Mouse (Mus musculus): ENCODE results near the gene Vmn1r72. TPM values are rescaled to one million over a fixed set of nuclear protein-coding genes. Genes with fewer than 3 reads are reported as not detected.
"Not testable (repeated sequence)": the region's sequence is repeated elsewhere in the genome, so short reads cannot be mapped to it uniquely, and the experiment has no call there.

Gene Vmn1r72
- polyA plus RNA-seq (2016; fragmentation: Nextera tagmentation; extraction: Ambion mirVana), result not detected in 2 replicates

- not testable (repeated sequence) for H3K27ac ChIP-seq (replicated peaks); DNase-seq (ENCODE audit: low spot score); H3K36me3 ChIP-seq; H3K27me3 ChIP-seq (ENCODE audit: low read depth, poor library complexity, severe bottlenecking); H3K4me1 ChIP-seq; H3K4me3 ChIP-seq
- H3K9me3 ChIP-seq (replicated peaks), result peaks cover 38% of the 10 kb centered on the region
Observed at GRCm38 (mm10) chr7:11680047-11680446, at the start of gene Vmn1r72. Gene Vmn1r72, minus strand, starts transcription at chr7:11680147.

- DNase-seq (ENCODE audit: low spot score), result peak; percentile 14
Observed at GRCm38 (mm10) chr7:11617082-11617481, 62.9 kb downstream of the Vmn1r72 start.

More at GRCm38 (mm10) chr7:11617082-11617481, 62.9 kb downstream of the Vmn1r72 start:
- H3K4me3 ChIP-seq; H3K27me3 ChIP-seq (ENCODE audit: low read depth, poor library complexity, severe bottlenecking); H3K4me1 ChIP-seq; H3K36me3 ChIP-seq; H3K27ac ChIP-seq (replicated peaks): not testable (repeated sequence)
- H3K9me3 ChIP-seq (replicated peaks), result peaks cover 14% of the 10 kb centered on the region; the same call in 1 of the 2 replicates
- WGBS, result 13% methylated on average over 8 of the region's 8 CpGs

Other genes starting within 250 kb of the Vmn1r72 start
- not detected in 2 replicates for gene Zscan4-ps2, start 165.8 kb downstream of the Vmn1r72 start, polyA plus RNA-seq (2016; fragmentation: Nextera tagmentation; extraction: Ambion mirVana)
- gene Zscan4-ps3, start 70.8 kb downstream of the Vmn1r72 start, polyA plus RNA-seq (2016; fragmentation: Nextera tagmentation; extraction: Ambion mirVana), result not detected in 2 replicates
- gene Vmn1r73, start 50.1 kb upstream of the Vmn1r72 start, polyA plus RNA-seq (2016; fragmentation: Nextera tagmentation; extraction: Ambion mirVana), result not detected in 2 replicates
- not detected in 2 replicates for gene Vmn1r74, start 153.8 kb upstream of the Vmn1r72 start, polyA plus RNA-seq (2016; fragmentation: Nextera tagmentation; extraction: Ambion mirVana)
- not detected in 2 replicates for gene Vmn1r75, start 194.5 kb upstream of the Vmn1r72 start, polyA plus RNA-seq (2016; fragmentation: Nextera tagmentation; extraction: Ambion mirVana)

All from midbrain, embryonic 10.5 days (tissue).